Mouse (Mus musculus) C2C12 (cell line): ENCODE measurements around the gene Sla2. TPM values are rescaled to one million over a fixed set of nuclear protein-coding genes. Genes with fewer than 3 reads are reported as not detected.

ENCODE experiments used
- H3K27me3 ChIP-seq: one replicate; pipeline ENCODE4 v1.6.1; 2011; ENCODE audit not compliant: control insufficient read depth, insufficient read depth, insufficient read length
- H3K36me3 ChIP-seq: one replicate; pipeline ENCODE4 v1.6.1; 2011; ENCODE audit not compliant: control insufficient read depth, insufficient read depth
- H3K4me3 ChIP-seq: one replicate; pipeline ENCODE4 v1.5.1; 2011; ENCODE audit warnings: mild to moderate bottlenecking, control low read depth; ENCODE audit not compliant: poor library complexity, insufficient read depth, severe bottlenecking
- H3K79me2 ChIP-seq: one replicate; pipeline ENCODE4 v1.6.1; 2011; ENCODE audit not compliant: control insufficient read depth, insufficient read depth
- H3K79me3 ChIP-seq: one replicate; pipeline ENCODE4 v1.6.1; 2011; ENCODE audit warnings: low read depth, control low read depth
- H3ac ChIP-seq: one replicate; pipeline ENCODE3; 2011; ENCODE audit warnings: low read depth; ENCODE audit not compliant: control insufficient read depth, insufficient read length
- CEBPB ChIP-seq: IDR thresholded peaks from one replicate; pipeline ENCODE4 v1.6.1; 2011; ENCODE audit warnings: low read depth, mild to moderate bottlenecking, control low read depth, moderate library complexity
- CTCF ChIP-seq: IDR thresholded peaks from one replicate; pipeline ENCODE4 v1.5.1; 2011; ENCODE audit not compliant: control insufficient read depth, insufficient read depth, insufficient read length
- FOSL1 ChIP-seq: IDR thresholded peaks from one replicate; pipeline ENCODE4 v1.8.0; 2011; ENCODE audit warnings: mild to moderate bottlenecking, low read length; ENCODE audit not compliant: poor library complexity, insufficient read depth, severe bottlenecking
- MAX ChIP-seq: IDR thresholded peaks from one replicate; pipeline ENCODE4 v1.6.1; 2011; ENCODE audit warnings: mild to moderate bottlenecking, control low read depth
- MYOD1 ChIP-seq: IDR thresholded peaks from one replicate; pipeline ENCODE4 v1.6.1; 2011; ENCODE audit warnings: low read depth; ENCODE audit not compliant: control insufficient read depth, insufficient read length
- MYOG ChIP-seq: IDR thresholded peaks from one replicate; pipeline ENCODE4 v1.6.1; 2011; ENCODE audit not compliant: control insufficient read depth, insufficient read length; ENCODE audit errors: extremely low read depth
- USF1 ChIP-seq: IDR thresholded peaks from one replicate; pipeline ENCODE4 v1.6.1; 2011; ENCODE audit warnings: low read depth, mild to moderate bottlenecking, control low read depth, moderate library complexity
- long read RNA-seq, 2 experiments: library from polyadenylated mRNA; unstranded; transcript quantifications; one replicate each; pipeline ENCODE4 v2.0.0; 2019 to 2020
- polyA plus RNA-seq: library from polyadenylated mRNA; unstranded; fragments of >200 nt; fragmentation: generic; extraction: Trizol; gene quantifications from one replicate; pipeline ENCODE4 v1.2.1, GENCODE M21; 2012; ENCODE audit warnings: missing spikeins

Sla2 gene
- polyA plus RNA-seq = 0.13 TPM
- long read RNA-seq, experiment 1 = 0 reads
- long read RNA-seq, experiment 2 = 0 reads

DNA sequence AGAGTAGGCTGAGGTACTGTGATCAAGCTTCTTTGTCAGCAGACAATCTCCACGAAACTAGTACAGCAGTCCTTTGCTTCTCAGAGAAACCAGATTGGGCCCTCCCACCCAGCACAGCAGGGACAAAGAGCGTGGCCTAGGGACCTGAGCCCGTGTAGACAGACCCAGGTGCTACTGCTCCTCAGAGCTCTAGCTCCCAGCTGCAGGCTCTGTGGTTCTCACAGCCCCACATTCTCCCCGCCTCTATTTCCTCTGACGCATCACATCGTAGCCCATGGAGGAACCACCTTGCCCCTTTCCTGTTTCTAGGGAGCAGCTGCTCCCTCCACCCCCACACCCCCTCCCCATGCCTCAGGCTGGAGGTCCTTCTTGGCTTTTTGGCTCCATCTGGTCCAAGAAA is at the start of gene Sla2:
Gene Sla2, minus strand, starts transcription at position 176 of the 400 bp plus-strand sequence.
- H3K27me3 ChIP-seq = no peaks in the 10 kb centered on the region
- H3K79me2 ChIP-seq = no peaks in the 10 kb centered on the region
- no peak for TF ChIP-seq USF1
- TF ChIP-seq CEBPB = no peak
- no peak for TF ChIP-seq CTCF
- TF ChIP-seq MYOG = no peak
- TF ChIP-seq FOSL1 = no peak
- TF ChIP-seq MAX = no peak
- no peak for TF ChIP-seq MYOD1
- no peaks in the 10 kb centered on the region for H3K36me3 ChIP-seq
- no peaks in the 10 kb centered on the region for H3K79me3 ChIP-seq
- no peak within 1 kb of the TSS for H3K4me3 ChIP-seq
- H3ac ChIP-seq = no peak within 1 kb of the TSS

DNA sequence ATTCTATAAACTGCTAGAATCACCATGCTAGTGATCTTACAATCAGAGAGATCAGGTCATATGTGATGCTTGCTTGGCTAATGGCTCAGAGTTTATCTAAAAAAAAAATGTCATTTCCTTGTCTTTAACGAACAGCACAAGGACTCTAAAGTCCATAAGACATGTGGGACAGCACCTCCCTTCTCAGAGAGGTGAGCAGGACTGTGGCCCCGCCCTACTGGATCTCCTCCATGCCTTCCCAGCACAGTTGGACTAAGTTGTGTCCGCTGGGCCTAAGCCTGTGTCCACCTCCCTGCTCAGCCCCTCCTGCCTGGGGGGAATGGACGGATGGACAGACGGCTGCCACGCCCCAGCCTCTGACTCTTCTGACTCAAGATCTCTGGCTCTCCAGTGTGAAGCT is 48.0 kb upstream of the Sla2 start:
- no peaks in the 10 kb centered on the region for H3K36me3 ChIP-seq
- TF ChIP-seq USF1 = no peak
- TF ChIP-seq CEBPB = no peak
- no peak for TF ChIP-seq MAX
- TF ChIP-seq MYOD1 = no peak
- no peak for TF ChIP-seq MYOG
- TF ChIP-seq FOSL1 = no peak
- TF ChIP-seq CTCF = no peak
- H3ac ChIP-seq = no peak overlapping the region
- H3K79me2 ChIP-seq = no peaks in the 10 kb centered on the region
- no peaks in the 10 kb centered on the region for H3K27me3 ChIP-seq
- no peaks in the 10 kb centered on the region for H3K79me3 ChIP-seq
- H3K4me3 ChIP-seq = no peak overlapping the region

DNA sequence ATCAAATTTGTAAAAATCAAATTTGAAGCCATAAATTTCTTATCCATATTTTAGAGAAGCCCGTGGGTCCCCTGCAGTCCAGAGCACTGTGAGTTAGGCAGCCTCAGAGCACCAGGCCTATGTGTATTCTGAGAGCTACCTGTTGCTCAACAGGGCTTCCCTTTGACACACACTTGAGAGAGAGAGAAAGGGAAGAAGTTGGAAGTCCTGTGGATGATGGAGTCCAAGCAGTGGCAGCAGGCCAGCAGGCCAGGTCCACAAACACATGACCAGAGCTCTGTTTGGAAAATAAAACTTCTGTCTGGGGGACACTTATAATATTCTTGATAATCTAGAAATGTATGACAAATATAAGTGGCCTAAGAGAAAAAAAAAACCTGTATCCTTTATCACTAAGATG is 46.4 kb upstream of the Sla2 start:
- TF ChIP-seq FOSL1 = no peak
- TF ChIP-seq CEBPB = no peak
- no peak for TF ChIP-seq MYOG
- TF ChIP-seq CTCF = no peak
- TF ChIP-seq USF1 = no peak
- TF ChIP-seq MYOD1 = no peak
- no peak for TF ChIP-seq MAX
- H3K36me3 ChIP-seq = no peaks in the 10 kb centered on the region
- no peak overlapping the region for H3ac ChIP-seq
- no peaks in the 10 kb centered on the region for H3K27me3 ChIP-seq
- no peak overlapping the region for H3K4me3 ChIP-seq
- H3K79me2 ChIP-seq = no peaks in the 10 kb centered on the region
- no peaks in the 10 kb centered on the region for H3K79me3 ChIP-seq

GRCm38 (mm10) chr2:156931421-156931820 is 44.4 kb upstream of the Sla2 start:
- no peaks in the 10 kb centered on the region for H3K36me3 ChIP-seq
- H3K27me3 ChIP-seq = no peaks in the 10 kb centered on the region
- no peak overlapping the region for H3ac ChIP-seq
- H3K79me3 ChIP-seq = no peaks in the 10 kb centered on the region
- TF ChIP-seq MYOG (no peak), FOSL1 (no peak), MAX (no peak), CEBPB (no peak), CTCF (no peak), USF1 (no peak), MYOD1 (no peak)
- H3K79me2 ChIP-seq = no peaks in the 10 kb centered on the region
- no peak overlapping the region for H3K4me3 ChIP-seq

- Histone ChIP-seq H3K4me3 (no peak overlapping the region), H3K27me3 (no peaks in the 10 kb centered on the region), H3K79me3 (no peaks in the 10 kb centered on the region), H3K79me2 (no peaks in the 10 kb centered on the region), H3ac (no peak overlapping the region), H3K36me3 (no peaks in the 10 kb centered on the region)
- no peak for TF ChIP-seq USF1
- TF ChIP-seq CTCF = no peak
- no peak for TF ChIP-seq FOSL1
- no peak for TF ChIP-seq CEBPB
Measured at GRCm38 (mm10) chr2:156930549-156930948, 43.6 kb upstream of the Sla2 start.

DNA sequence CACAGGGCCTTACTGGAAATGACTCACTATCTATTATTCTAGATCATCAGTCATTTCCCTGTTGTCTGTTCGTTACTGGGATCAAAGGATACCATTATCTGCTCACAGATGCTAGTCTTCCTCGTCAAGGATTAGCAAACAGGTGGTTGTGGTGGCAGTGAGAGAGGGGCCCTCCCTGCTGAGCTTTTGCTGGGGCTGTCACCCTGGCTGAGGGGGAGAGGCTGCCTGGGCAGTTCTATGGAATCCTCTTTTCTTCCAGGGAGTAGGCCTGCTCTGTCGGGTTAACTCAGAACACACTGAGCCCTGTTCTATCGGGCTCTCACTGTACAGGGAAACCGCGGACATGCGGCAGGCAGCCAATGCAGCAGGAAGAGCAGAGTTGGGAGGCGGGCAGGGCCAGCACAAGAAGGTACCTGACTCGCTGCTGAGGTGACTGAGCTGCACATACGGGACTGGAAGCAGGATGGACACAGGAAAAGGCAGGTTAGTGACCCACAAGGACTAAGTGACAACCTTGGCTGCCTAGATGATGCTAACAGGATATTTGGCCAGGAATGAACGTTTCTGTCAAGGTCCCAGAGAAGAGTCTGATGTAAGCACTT is 42.6 kb upstream of the Sla2 start:
- TF ChIP-seq USF1 (no peak), FOSL1 (no peak), MYOD1 (no peak), MAX (no peak), CEBPB (no peak), CTCF (no peak), MYOG (no peak)
- Histone ChIP-seq H3K79me3 (no peaks in the 10 kb centered on the region), H3K79me2 (no peaks in the 10 kb centered on the region), H3ac (no peak overlapping the region), H3K36me3 (no peaks in the 10 kb centered on the region), H3K4me3 (no peak overlapping the region), H3K27me3 (no peaks in the 10 kb centered on the region)
